Mouse (Mus musculus) heart, postnatal 14 days (tissue): ENCODE measurements at regions not wholly inside any gene's neighbourhood (a gene's known extent, or its start where the extent isn't known, plus 50 kb on each side); places are given as distances from the start of the nearest gene placed in this dataset.
"Not testable (repeated sequence)": the region's sequence is repeated elsewhere in the genome, so short reads cannot be mapped to it uniquely, and the experiment has no call there.

Source experiments
- DNase-seq, 2 experiments: peaks; one replicate each; pipeline ENCODE4 v3.0.0; 2021 to 2022
- intact Hi-C: fragments of 180-260 bp; cut with DNase I; formaldehyde crosslinking; loops from one replicate; pipeline ENCODE4 v1.15.1; 2025

- DNase-seq, intact Hi-C loops: not testable (repeated sequence)
Observed at GRCm38 (mm10) chr8:20121391-20121909, 218.3 kb downstream of the Gm31371 start.

DNA sequence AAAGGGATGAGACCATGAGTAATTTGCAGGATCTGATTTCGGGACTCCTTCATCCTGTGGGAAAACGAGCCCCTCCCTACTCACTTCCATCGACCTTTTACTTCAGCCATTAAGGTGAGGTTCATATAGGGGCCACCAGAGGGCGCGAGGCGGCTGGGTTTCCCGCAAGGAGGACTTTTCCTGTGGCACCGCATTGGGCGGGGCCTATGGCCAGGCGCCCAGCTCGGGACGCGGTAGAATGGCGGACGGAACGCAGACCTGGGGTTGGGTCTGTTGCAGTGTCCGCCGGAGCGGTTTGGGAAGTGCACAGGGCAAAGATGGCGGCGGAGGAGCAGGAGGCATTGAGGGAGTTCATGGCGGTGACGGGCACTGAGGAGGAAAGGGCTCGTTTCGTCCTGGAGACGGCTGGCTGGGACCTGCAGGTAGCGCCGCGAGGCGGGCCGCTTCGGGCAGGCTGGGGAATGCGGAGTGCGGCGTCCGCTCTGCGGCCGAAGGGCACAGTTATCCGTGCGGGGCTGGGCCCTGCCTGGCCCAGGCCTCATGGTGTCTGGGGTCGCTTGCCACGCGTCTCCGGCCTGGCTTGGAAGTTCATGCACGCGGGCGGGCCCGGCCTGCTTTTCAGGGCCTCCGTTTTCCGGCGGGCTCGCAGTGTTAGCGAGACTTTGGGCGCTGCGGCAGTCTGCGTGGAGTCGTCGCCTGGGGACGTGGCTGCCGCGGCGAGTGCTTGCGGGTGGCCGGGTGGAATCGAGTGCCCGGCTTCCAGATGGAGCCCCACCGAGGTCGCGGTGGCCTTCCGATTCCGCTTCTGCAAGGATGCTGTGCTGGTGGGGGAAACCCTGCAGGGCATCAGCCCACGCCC lies 219.1 kb downstream of the Gm31371 start:
- intact Hi-C loops: not testable (repeated sequence)
- peak; percentile 100 for DNase-seq

DNA sequence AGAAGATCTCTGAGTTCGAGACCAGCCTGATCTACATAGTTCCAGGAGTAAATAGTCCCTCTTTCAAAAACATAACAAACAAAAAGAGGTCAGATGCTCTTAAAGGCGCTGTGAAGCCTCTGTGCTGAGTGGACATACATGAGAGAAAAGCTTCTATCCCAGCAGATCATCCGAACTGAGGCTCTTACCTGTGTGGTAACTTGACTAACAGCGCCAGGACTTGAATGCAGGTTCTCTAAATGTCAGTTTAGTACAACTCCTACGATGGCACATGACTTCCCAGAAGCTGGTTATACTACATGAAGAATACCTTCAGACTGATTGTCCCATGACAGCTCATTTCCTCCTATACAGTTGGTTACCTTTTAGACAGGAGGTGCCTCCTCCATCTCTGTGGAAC lies 220.4 kb downstream of the Gm31371 start:
- DNase-seq, intact Hi-C loops: not testable (repeated sequence)

GRCm38 (mm10) chr8:20135626-20136025 lies 227.4 kb downstream of the Gm15319 start:
- DNase-seq, intact Hi-C loops: not testable (repeated sequence)

DNA sequence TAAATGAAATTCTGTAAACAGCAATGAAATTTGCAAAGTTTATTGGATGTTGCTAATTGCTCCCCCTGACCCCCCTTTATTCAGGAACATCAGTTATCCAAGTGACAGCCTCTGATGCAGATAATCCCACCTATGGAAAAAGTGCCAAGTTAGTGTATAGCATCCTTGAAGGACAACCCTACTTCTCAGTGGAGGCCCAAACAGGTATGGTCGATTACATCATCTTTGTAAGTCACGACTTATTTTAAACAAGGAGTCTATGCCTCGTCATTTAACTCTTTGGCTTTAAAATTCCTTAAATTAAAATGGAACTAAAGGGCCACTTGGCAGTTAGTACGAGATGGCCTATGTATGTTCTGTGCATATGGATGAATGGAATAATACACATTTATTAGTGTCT lies 217.6 kb downstream of the Gm15319 start:
- DNase-seq, intact Hi-C loops: not testable (repeated sequence)

DNA sequence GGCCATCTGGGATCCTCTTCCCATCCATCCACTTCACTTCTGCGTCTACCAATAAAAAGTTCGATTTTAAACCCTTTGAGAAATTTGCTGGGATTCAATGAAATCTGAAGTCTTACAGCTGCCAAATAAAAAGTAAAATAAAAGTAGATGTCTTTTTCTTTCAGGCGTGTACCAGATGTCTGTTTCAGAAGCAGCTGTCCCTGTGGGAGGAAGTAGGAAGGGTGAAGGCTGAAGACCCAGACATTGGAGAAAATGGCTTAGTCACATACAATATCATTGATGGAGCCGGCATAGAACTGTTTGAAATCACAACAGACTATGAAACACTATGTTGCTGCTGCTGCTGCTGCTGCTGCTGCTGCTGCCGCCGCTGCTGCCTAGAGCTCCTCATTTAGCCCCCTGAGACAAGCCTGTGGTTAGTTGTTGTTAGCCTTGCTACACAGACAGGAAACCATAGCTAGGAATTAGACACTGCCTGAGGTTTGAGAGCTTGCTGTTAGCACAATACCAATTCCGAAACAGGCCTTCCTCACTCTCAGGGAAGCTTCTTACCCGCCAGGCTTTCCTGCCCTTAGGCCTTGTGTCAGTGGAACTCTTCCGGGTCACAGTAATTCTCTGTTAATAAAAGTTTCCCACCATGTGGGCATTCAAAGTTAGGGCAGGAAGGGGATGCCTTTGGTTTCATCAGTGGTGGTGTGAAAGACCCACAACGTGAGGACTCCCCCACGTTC lies 211.5 kb downstream of the Gm15319 start:
- DNase-seq, intact Hi-C loops: not testable (repeated sequence)

DNA sequence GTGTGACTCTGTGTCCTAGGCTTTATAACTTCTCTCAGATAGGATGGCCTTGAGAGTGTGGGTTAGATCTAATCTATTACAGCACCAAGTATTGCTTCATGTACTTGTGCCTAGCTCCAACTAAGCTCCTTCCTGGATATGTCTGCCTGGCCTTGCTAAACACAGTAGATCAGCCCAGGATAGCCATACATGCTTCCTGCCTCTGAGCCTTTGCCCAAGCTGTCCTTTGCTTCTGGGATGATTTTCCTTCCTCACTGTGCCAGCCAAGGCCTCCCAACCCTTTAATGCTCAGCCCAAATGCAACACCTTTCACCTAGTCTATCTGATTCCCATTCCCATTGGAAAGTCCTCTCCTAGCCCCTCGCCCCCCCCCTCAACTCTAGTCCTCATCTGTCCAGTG lies 208.9 kb downstream of the Gm15319 start:
- intact Hi-C loops, DNase-seq: not testable (repeated sequence)
